Mouse (Mus musculus): ENCODE results near the gene Slc25a27. TPM values are rescaled to one million over a fixed set of nuclear protein-coding genes. Genes with fewer than 3 reads are reported as not detected.

Slc25a27 gene
- polyA plus RNA-seq, 1 experiment: 1.9 TPM

DNA sequence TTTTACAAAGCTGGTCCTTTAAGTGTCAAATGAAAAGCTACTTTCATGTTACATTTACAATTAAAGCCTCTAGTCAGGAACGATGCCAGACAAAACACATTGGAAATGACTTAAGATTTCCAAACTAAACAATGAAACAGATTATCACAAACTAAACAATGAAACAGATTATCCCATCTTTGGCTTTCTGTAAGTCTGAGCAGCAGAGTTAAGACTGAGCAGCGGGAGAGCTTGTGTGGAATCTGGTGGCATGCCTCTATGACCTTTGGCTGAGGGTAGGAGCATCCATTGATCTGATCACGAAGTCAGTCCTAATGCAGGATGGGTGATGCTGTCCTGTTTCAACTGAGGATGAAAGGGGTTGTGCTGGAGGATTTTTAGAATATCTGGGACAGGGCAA lies 54.8 kb downstream of the Slc25a27 start:
- TF ChIP-seq CTCF (IDR thresholded peaks at IDR 0.05; ENCODE audit: extremely low read depth, insufficient read depth, insufficient read length, insufficient replicate concordance) (no peak), POLR2A (IDR thresholded peaks at IDR 0.05; ENCODE audit: low read depth, low read length) (no peak)
- H3K4me3 ChIP-seq (ENCODE audit: extremely low read depth, insufficient read depth, insufficient read length): no peak overlapping the region
- H3K27me3 ChIP-seq (ENCODE audit: control insufficient read depth, insufficient read depth, low read length): no peaks in the 10 kb centered on the region
- no peak for DNase-seq (ENCODE audit: low read depth in 1 of 2, low spot score in 2 of 2)
- 86% methylated on average over 3 of the region's 3 CpGs for WGBS
- no peaks in the 10 kb centered on the region for H3K36me3 ChIP-seq (ENCODE audit: control insufficient read depth, insufficient read depth, low read length)
- no peaks in the 10 kb centered on the region for H3K4me1 ChIP-seq (ENCODE audit: control insufficient read depth, insufficient read depth, insufficient read length)
- no peak overlapping the region for H3K27ac ChIP-seq (ENCODE audit: insufficient read depth, low read length)

DNA sequence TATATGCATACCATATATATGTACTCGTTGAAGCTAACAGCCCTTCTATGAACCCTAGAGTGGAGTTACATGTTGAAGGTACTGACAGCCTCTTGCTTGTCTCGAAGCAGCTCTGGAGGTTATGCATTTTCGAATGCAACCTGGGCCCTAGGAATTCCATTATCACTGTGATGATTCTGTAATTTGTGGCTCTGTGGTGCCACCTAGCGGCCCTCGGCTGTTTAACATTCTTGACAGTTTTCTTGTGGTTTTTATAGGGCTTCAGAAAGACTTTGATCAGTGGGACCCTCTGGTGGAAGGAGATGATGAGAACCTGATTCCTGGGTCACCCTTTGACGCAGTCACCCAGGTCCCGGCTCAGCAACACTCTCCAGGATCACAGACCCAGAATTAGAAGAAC lies 55.4 kb downstream of the Slc25a27 start:
- peak; percentile 3 to 13 for DNase-seq (ENCODE audit: low read depth in 1 of 2, low spot score in 2 of 2)
- H3K4me3 ChIP-seq (ENCODE audit: extremely low read depth, insufficient read depth, insufficient read length): no peak overlapping the region
- TF ChIP-seq POLR2A (IDR thresholded peaks at IDR 0.05; ENCODE audit: low read depth, low read length) (no peak), CTCF (IDR thresholded peaks at IDR 0.05; ENCODE audit: extremely low read depth, insufficient read depth, insufficient read length, insufficient replicate concordance) (peak; percentile 45; the same call in 1 of the 2 replicates)
- no peaks in the 10 kb centered on the region for H3K27me3 ChIP-seq (ENCODE audit: control insufficient read depth, insufficient read depth, low read length)
- WGBS: 17% methylated on average over 7 of the region's 7 CpGs
- H3K27ac ChIP-seq (ENCODE audit: insufficient read depth, low read length): no peak overlapping the region
- no peaks in the 10 kb centered on the region for H3K36me3 ChIP-seq (ENCODE audit: control insufficient read depth, insufficient read depth, low read length)
- H3K4me1 ChIP-seq (ENCODE audit: control insufficient read depth, insufficient read depth, insufficient read length): no peaks in the 10 kb centered on the region

DNA sequence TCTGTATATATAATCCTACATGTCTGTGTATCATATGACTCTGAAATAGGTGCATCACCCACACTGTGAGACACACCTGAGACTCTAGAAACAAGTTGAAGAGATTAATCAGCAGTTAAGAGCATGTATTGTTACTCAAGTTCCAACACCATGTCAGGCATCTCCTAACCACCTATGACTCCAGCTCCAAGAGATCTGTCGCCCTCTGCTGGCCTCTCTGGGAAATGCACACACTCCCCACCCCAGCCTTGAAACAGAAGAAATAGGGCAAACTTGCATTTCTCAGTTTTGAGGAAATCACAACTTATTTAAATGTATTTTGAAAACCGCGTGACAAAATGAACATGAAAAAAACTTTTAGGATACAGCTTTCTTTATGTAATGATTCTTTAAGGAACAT lies 60.3 kb downstream of the Slc25a27 start:
- Histone ChIP-seq H3K27me3 (ENCODE audit: control insufficient read depth, insufficient read depth, low read length) (no peaks in the 10 kb centered on the region), H3K4me1 (ENCODE audit: control insufficient read depth, insufficient read depth, insufficient read length) (no peaks in the 10 kb centered on the region), H3K27ac (ENCODE audit: insufficient read depth, low read length) (no peak overlapping the region), H3K36me3 (ENCODE audit: control insufficient read depth, insufficient read depth, low read length) (no peaks in the 10 kb centered on the region), H3K4me3 (ENCODE audit: extremely low read depth, insufficient read depth, insufficient read length) (no peak overlapping the region)
- DNase-seq (ENCODE audit: low read depth in 1 of 2, low spot score in 2 of 2): peak; percentile 11 to 63
- TF ChIP-seq POLR2A (IDR thresholded peaks at IDR 0.05; ENCODE audit: low read depth, low read length): no peak
- TF ChIP-seq CTCF (IDR thresholded peaks at IDR 0.05; ENCODE audit: extremely low read depth, insufficient read depth, insufficient read length, insufficient replicate concordance): peak; percentile 84; the same call in 1 of the 2 replicates
- 8% methylated on average over 3 of the region's 3 CpGs for WGBS

DNA sequence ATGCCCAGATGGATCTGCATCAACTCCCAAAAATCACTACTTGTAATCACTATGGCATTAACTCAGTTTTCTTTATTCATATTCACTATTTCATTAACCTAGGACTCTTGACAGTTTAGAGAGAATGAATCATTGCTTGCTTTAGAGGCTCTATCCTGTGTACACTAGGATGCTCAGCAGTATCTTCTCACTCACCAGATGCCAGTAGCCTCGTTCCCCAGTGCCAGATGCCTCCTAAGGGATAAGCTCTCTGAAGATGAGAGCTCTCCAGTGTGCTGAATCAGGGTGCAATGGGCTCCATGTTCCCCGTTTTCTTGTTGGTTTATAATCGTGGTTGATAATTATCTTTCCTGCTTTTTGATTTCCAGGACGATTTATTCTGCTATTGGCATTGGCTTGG lies 68.3 kb downstream of the Slc25a27 start:
- Histone ChIP-seq H3K4me1 (ENCODE audit: control insufficient read depth, insufficient read depth, insufficient read length) (no peaks in the 10 kb centered on the region), H3K27me3 (ENCODE audit: control insufficient read depth, insufficient read depth, low read length) (no peaks in the 10 kb centered on the region), H3K27ac (ENCODE audit: insufficient read depth, low read length) (no peak overlapping the region), H3K4me3 (ENCODE audit: extremely low read depth, insufficient read depth, insufficient read length) (no peak overlapping the region), H3K36me3 (ENCODE audit: control insufficient read depth, insufficient read depth, low read length) (no peaks in the 10 kb centered on the region)
- 71% methylated on average over 4 of the region's 4 CpGs for whole genome bisulfite sequencing
- no peak for TF ChIP-seq POLR2A (IDR thresholded peaks at IDR 0.05; ENCODE audit: low read depth, low read length)
- TF ChIP-seq CTCF (IDR thresholded peaks at IDR 0.05; ENCODE audit: extremely low read depth, insufficient read depth, insufficient read length, insufficient replicate concordance): no peak
- no peak for DNase-seq (ENCODE audit: low read depth in 1 of 2, low spot score in 2 of 2)

DNA sequence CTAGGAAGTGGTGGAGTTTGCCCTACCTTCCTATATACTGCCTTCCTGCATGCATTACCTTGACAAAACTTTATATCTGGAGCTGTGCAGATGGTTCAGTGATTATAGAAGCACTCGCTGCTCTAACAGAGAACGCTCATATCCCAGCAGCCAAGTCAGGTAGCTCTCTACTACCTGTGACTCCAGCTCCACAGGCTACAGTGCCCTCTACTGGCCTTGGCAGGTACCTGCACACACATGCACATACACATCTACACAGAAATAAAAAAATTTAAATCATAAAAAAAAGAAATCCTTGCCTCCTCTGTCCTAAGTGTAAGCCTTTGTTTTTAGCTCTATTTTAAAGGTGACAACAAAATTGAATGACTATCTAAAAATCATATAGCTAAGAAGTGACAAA lies 69.3 kb downstream of the Slc25a27 start:
- Histone ChIP-seq H3K27me3 (ENCODE audit: control insufficient read depth, insufficient read depth, low read length) (no peaks in the 10 kb centered on the region), H3K27ac (ENCODE audit: insufficient read depth, low read length) (no peak overlapping the region), H3K4me3 (ENCODE audit: extremely low read depth, insufficient read depth, insufficient read length) (no peak overlapping the region), H3K36me3 (ENCODE audit: control insufficient read depth, insufficient read depth, low read length) (no peaks in the 10 kb centered on the region), H3K4me1 (ENCODE audit: control insufficient read depth, insufficient read depth, insufficient read length) (no peaks in the 10 kb centered on the region)
- 91% methylated on average over 2 of the region's 2 CpGs for WGBS
- TF ChIP-seq CTCF (IDR thresholded peaks at IDR 0.05; ENCODE audit: extremely low read depth, insufficient read depth, insufficient read length, insufficient replicate concordance) (no peak), POLR2A (IDR thresholded peaks at IDR 0.05; ENCODE audit: low read depth, low read length) (no peak)
- DNase-seq (ENCODE audit: low read depth in 1 of 2, low spot score in 2 of 2): no peak

DNA sequence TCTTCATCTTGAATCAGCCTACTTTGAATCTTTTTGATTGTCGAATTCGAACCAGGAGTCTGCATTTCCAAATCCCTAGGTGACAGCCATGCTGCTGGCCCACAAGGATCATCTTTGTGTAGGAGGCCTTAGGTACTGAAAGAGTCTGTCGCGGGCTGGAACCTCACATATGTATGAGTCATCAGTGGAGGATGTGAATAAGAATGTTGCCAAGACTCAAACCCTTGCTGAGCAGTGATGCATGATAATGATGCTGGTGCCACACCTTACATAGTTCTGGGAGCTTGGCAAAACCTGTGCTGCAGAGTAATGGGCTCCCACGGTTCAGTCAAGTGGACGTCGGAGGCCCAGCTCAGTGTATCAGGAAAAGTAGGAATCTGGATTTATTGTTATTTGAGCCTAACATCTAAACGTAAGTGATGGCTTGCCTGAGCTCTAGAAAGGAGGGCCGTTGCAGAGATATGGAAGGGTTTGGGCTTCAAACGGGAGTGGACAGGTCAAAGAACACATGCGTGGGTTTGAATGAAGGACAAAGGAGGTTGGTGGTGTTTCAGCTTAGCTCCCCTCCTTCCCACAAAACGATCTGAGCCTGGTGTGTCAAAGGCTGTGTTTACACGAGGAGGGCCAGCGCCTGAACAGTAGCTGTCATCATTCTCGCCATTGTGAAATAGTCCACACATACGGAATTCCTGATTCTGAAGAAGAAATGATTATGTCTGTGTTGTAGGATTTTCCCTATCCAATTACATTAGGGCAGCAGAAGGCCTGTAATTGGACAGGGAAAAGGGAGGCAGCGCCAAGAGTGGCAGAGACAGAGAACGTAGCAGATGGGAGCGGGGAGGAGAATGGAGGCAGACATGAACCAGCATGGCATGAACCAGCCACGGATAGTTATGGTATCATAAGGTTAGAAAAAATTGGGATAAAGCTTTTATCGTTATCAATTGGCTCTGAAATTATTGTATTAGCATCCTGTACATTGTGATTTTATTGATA lies 74.4 kb downstream of the Slc25a27 start:
- Histone ChIP-seq H3K27me3 (ENCODE audit: control insufficient read depth, insufficient read depth, low read length) (no peaks in the 10 kb centered on the region), H3K36me3 (ENCODE audit: control insufficient read depth, insufficient read depth, low read length) (no peaks in the 10 kb centered on the region), H3K27ac (ENCODE audit: insufficient read depth, low read length) (no peak overlapping the region), H3K4me1 (ENCODE audit: control insufficient read depth, insufficient read depth, insufficient read length) (no peaks in the 10 kb centered on the region), H3K4me3 (ENCODE audit: extremely low read depth, insufficient read depth, insufficient read length) (no peak overlapping the region)
- WGBS: 90% methylated on average over 21 of the region's 21 CpGs
- DNase-seq (ENCODE audit: low read depth in 1 of 2, low spot score in 2 of 2): no peak
- TF ChIP-seq POLR2A (IDR thresholded peaks at IDR 0.05; ENCODE audit: low read depth, low read length): no peak
- no peak for TF ChIP-seq CTCF (IDR thresholded peaks at IDR 0.05; ENCODE audit: extremely low read depth, insufficient read depth, insufficient read length, insufficient replicate concordance)

Other genes starting within 250 kb of the Slc25a27 start
- 0.05 TPM in 1 of 2 replicates, not detected in the other for gene Mep1a, start 164.4 kb downstream of the Slc25a27 start, polyA plus RNA-seq (2012; rRNA removed)
- 0.06 TPM in 2 replicates for gene Ankrd66, start 123.6 kb downstream of the Slc25a27 start, polyA plus RNA-seq (2012; rRNA removed)
- gene Pla2g7, start 99.1 kb downstream of the Slc25a27 start, polyA plus RNA-seq (2012; rRNA removed): 15.1 and 19.0 TPM in 2 replicates
- not detected in 2 replicates for gene Tdrd6, start 36.9 kb downstream of the Slc25a27 start, polyA plus RNA-seq (2012; rRNA removed)
- 0.99 and 1.5 TPM in 2 replicates for gene Cyp39a1, start 211 bp upstream of the Slc25a27 start, polyA plus RNA-seq (2012; rRNA removed)
- gene Rcan2, start 134.1 kb upstream of the Slc25a27 start, polyA plus RNA-seq (2012; rRNA removed): 0.86 and 1.4 TPM in 2 replicates